Mouse (Mus musculus) limb, embryonic 11.5 days (tissue): ENCODE results near the gene Hpse2. TPM values are rescaled to one million over a fixed set of nuclear protein-coding genes. Genes with fewer than 3 reads are reported as not detected.
A peak's percentile ranks its signal among the peaks of the same experiment; 100 is the strongest.
"Not testable (repeated sequence)": the region's sequence is repeated elsewhere in the genome, so short reads cannot be mapped to it uniquely, and the experiment has no call there.

Source experiments
- ATAC-seq: fragments of 200-750 bp; cut with Nextera tagmentation; 2 replicates; pipeline ENCODE4 v1.8.0; 2017; ENCODE audit warnings: low read depth; ENCODE audit not compliant: insufficient number of reproducible peaks, low FRiP score, low TSS enrichment
- DNase-seq: peaks from one replicate; pipeline ENCODE4 v3.0.0-alpha.2; 2015; ENCODE audit warnings: low spot score
- H3K27ac ChIP-seq: fragments of 300-500 bp; sonication (generic); replicated peaks from 2 replicates; pipeline ENCODE4 v1.5.1; 2014; ENCODE audit warnings: low read depth, mild to moderate bottlenecking, low read length
- H3K27me3 ChIP-seq: fragments of 300-500 bp; sonication (generic); 2 replicates; pipeline ENCODE4 v1.6.1; 2014; ENCODE audit warnings: mild to moderate bottlenecking, low read length, mixed read lengths; ENCODE audit not compliant: control insufficient read depth, insufficient read depth
- H3K36me3 ChIP-seq: fragments of 300-500 bp; sonication (generic); 2 replicates; pipeline ENCODE4 v1.6.1; 2014; ENCODE audit warnings: mild to moderate bottlenecking, low read length, moderate library complexity, mixed read lengths; ENCODE audit not compliant: control insufficient read depth, insufficient read depth
- H3K4me1 ChIP-seq: fragments of 300-500 bp; sonication (generic); 2 replicates; pipeline ENCODE4 v1.6.1; 2014; ENCODE audit warnings: low read length, mixed read lengths; ENCODE audit not compliant: control insufficient read depth, insufficient read depth
- H3K4me2 ChIP-seq: fragments of 300-500 bp; sonication (generic); 2 replicates; pipeline ENCODE4 v1.6.1; 2014; ENCODE audit warnings: low read depth, mild to moderate bottlenecking, moderate library complexity; ENCODE audit not compliant: severe bottlenecking
- H3K4me3 ChIP-seq: fragments of 300-500 bp; sonication (generic); 2 replicates; pipeline ENCODE4 v1.5.1; 2014; ENCODE audit warnings: low read depth, low read length
- H3K9ac ChIP-seq: fragments of 300-500 bp; sonication (generic); 2 replicates; pipeline ENCODE4 v1.6.1; 2014; ENCODE audit warnings: mild to moderate bottlenecking, low read length
- H3K9me3 ChIP-seq: fragments of 300-500 bp; sonication (generic); 2 replicates; pipeline ENCODE4 v1.6.1; 2016; ENCODE audit warnings: low read length; ENCODE audit not compliant: control insufficient read depth
- WGBS: fragments of 180-500 bp; shearing (Covaris S2); extraction: QIAGEN DNeasy Blood & Tissue Kit; methylation state at CpG from one replicate; pipeline ENCODE4 v1.1.7; 2014; 5-methylcytosine and 5-hydroxymethylcytosine counted together
- polyA plus RNA-seq: library from polyadenylated mRNA; unstranded; fragments of >200 nt; fragmentation: Nextera tagmentation; extraction: Ambion mirVana; gene quantifications from 2 replicates; pipeline ENCODE4 v1.2.1, GENCODE M21; 2014

Hpse2 gene
- polyA plus RNA-seq, 1 experiment from 2014 or later = 5.8 TPM

- H3K4me2 ChIP-seq = no peak overlapping the region
- no peaks in the 10 kb centered on the region for H3K27me3 ChIP-seq
- no peaks in the 10 kb centered on the region for H3K9me3 ChIP-seq
- DNase-seq = no peak
- 64% methylated on average over 8 of the region's 8 CpGs for WGBS
- no peak for ATAC-seq
- no peak overlapping the region for H3K27ac ChIP-seq
- no peaks in the 10 kb centered on the region for H3K36me3 ChIP-seq
- no peak overlapping the region for H3K9ac ChIP-seq
- H3K4me1 ChIP-seq = no peaks in the 10 kb centered on the region
- H3K4me3 ChIP-seq = no peak overlapping the region
Measured at GRCm38 (mm10) chr19:42785562-42786220, 602.5 kb downstream of the Hpse2 start.

GRCm38 (mm10) chr19:42785129-42785528 lies 603.0 kb downstream of the Hpse2 start:
- Histone ChIP-seq H3K4me1 (no peaks in the 10 kb centered on the region), H3K4me2 (no peak overlapping the region), H3K9ac (no peak overlapping the region), H3K4me3 (no peak overlapping the region), H3K36me3 (no peaks in the 10 kb centered on the region), H3K27ac (no peak overlapping the region), H3K27me3 (no peaks in the 10 kb centered on the region), H3K9me3 (no peaks in the 10 kb centered on the region)
- 19% methylated on average over 2 of the region's 2 CpGs for WGBS
- ATAC-seq = no peak
- DNase-seq = no peak

GRCm38 (mm10) chr19:42780156-42780538 lies 608.0 kb downstream of the Hpse2 start:
- peak overlapping the region; percentile 53 for H3K4me3 ChIP-seq
- H3K27me3 ChIP-seq, DNase-seq, ATAC-seq, H3K4me1 ChIP-seq, H3K27ac ChIP-seq, H3K36me3 ChIP-seq, H3K9me3 ChIP-seq: not testable (repeated sequence)
- H3K4me2 ChIP-seq = peak overlapping the region; percentile 58
- H3K9ac ChIP-seq = peak overlapping the region; percentile 57
- 50% methylated on average over 7 of the region's 7 CpGs for WGBS

GRCm38 (mm10) chr19:42779531-42780155 lies 608.5 kb downstream of the Hpse2 start, which contains the start of gene Hps1:
Gene Hps1 (minus strand): TSS chr19:42779978.
- peak within 1 kb of the TSS; percentile 58 for H3K4me2 ChIP-seq
- H3K36me3 ChIP-seq = no peaks in the 10 kb centered on the region
- peak; percentile 89 for DNase-seq
- H3K27ac ChIP-seq = 0 out of 2 replicates have a peak within 1 kb of the TSS, but pooled peaks have one; percentile 21
- peak within 1 kb of the TSS; percentile 53 for H3K4me3 ChIP-seq
- no peaks in the 10 kb centered on the region for H3K4me1 ChIP-seq
- no peaks in the 10 kb centered on the region for H3K27me3 ChIP-seq
- ATAC-seq = peak; percentile 94
- H3K9ac ChIP-seq = peak within 1 kb of the TSS; percentile 57
- under 1% methylated on average over 43 of the region's 43 CpGs for WGBS
- H3K9me3 ChIP-seq = no peaks in the 10 kb centered on the region

- ATAC-seq = no peak
- H3K9me3 ChIP-seq = no peaks in the 10 kb centered on the region
- no peak for DNase-seq
- H3K4me2 ChIP-seq = no peak overlapping the region
- no peaks in the 10 kb centered on the region for H3K36me3 ChIP-seq
- H3K9ac ChIP-seq = no peak overlapping the region
- H3K27ac ChIP-seq = no peak overlapping the region
- 75% methylated on average over 5 of the region's 5 CpGs for WGBS
- H3K27me3 ChIP-seq = no peaks in the 10 kb centered on the region
- no peak overlapping the region for H3K4me3 ChIP-seq
- no peaks in the 10 kb centered on the region for H3K4me1 ChIP-seq
Measured at GRCm38 (mm10) chr19:42777801-42778200, 610.4 kb downstream of the Hpse2 start.

- Histone ChIP-seq H3K4me3 (no peak overlapping the region), H3K36me3 (no peaks in the 10 kb centered on the region), H3K4me1 (no peaks in the 10 kb centered on the region), H3K9ac (no peak overlapping the region), H3K27ac (no peak overlapping the region), H3K4me2 (no peak overlapping the region), H3K27me3 (no peaks in the 10 kb centered on the region), H3K9me3 (no peaks in the 10 kb centered on the region)
- peak; percentile 55 for DNase-seq
- WGBS = 90% methylated on average over 1 of the region's 1 CpGs
- ATAC-seq = no peak
Measured at GRCm38 (mm10) chr19:42776813-42777212, 611.3 kb downstream of the Hpse2 start.

GRCm38 (mm10) chr19:42770141-42770872 lies 617.8 kb downstream of the Hpse2 start:
- Histone ChIP-seq H3K27me3 (no peaks in the 10 kb centered on the region), H3K27ac (no peak overlapping the region), H3K36me3 (no peaks in the 10 kb centered on the region), H3K9ac (no peak overlapping the region), H3K9me3 (no peaks in the 10 kb centered on the region), H3K4me1 (no peaks in the 10 kb centered on the region), H3K4me2 (no peak overlapping the region), H3K4me3 (no peak overlapping the region)
- 85% methylated on average over 23 of the region's 23 CpGs for WGBS
- ATAC-seq (no peak), DNase-seq (no peak)

GRCm38 (mm10) chr19:42769648-42770047 lies 618.5 kb downstream of the Hpse2 start:
- DNase-seq (no peak), ATAC-seq (no peak)
- no peaks in the 10 kb centered on the region for H3K9me3 ChIP-seq
- H3K4me3 ChIP-seq = no peak overlapping the region
- no peaks in the 10 kb centered on the region for H3K36me3 ChIP-seq
- H3K4me2 ChIP-seq = no peak overlapping the region
- H3K27ac ChIP-seq = no peak overlapping the region
- 93% methylated on average over 10 of the region's 10 CpGs for WGBS
- no peaks in the 10 kb centered on the region for H3K27me3 ChIP-seq
- H3K9ac ChIP-seq = no peak overlapping the region
- no peaks in the 10 kb centered on the region for H3K4me1 ChIP-seq
